Mouse (Mus musculus): ENCODE measurements around the gene Sap30. TPM values are rescaled to one million over a fixed set of nuclear protein-coding genes. Genes with fewer than 3 reads are reported as not detected.
"Not testable (repeated sequence)": the region's sequence is repeated elsewhere in the genome, so short reads cannot be mapped to it uniquely, and the experiment has no call there.

The Sap30 gene
- total RNA-seq, 2 experiments from 2014 or later = 11.7 to 14.2 TPM

DNA sequence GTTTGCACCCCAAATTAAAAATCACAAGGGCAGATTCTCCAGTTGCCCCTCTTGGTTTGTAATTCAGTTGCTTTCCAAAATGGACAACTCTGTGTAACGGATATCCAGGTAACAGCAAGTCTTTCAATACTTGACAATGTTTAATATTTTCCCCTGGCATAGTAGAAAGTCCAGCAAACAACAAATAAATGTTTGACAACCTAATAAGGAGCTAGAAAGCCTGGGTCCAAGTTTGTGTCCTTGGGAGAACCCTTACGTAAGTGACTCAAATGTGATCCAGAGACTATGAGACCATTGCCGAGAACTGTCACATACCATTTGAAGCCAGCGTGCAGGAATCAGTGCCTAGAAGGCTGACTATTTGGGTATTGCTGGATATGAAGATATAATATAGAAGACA lies 35.8 kb downstream of the Sap30 start:
- intact Hi-C loops (cut with DNase I) = no loop called here
- DNase-seq = no peak

DNA sequence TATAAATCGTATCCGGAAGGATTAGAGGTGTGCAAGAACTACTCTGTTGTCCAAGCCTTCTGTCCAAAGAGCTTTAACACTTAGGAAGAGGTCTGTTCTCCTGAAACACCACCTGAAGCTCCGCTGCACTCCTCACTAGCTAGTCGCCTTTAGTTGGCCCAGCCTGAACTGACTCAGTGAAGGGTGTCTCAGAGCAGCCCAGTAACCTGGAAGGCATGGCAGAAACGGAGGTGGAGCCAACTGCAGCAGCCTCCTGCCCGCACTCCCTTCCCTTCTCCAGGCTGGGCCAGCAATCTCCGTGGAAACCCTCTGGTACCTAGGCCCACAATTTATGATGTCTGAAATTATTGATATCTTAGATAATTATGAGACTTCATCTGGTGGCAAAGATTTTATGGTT lies 36.9 kb downstream of the Sap30 start:
- DNase-seq = no peak

DNA sequence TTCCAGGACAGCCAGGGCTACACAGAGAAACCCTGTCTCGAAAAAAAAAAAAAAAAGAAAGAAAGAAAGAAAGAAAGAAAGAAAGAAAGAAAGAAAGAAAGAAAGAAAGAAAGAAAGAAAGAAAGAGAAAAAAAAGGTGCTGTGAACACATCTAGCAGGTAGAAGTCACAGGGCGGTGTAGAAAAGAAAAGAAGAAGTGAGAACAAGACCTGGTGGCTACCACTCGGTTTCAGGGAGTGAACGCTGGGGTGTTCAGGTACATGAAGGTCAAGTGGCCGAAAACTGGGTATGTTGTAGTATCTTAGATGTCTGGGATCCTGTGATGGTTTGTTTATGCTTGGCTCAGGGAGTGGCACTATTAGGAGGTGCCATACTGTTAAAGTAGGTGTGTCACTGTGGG lies 41.8 kb downstream of the Sap30 start:
- DNase-seq; intact Hi-C loops (cut with DNase I): not testable (repeated sequence)

More for the DNA sequence above, 36.9 kb downstream of the Sap30 start:
- intact Hi-C loops (cut with DNase I) = no loop called here

GRCm38 (mm10) chr8:57443289-57443688 lies 44.4 kb downstream of the Sap30 start:
- intact Hi-C loops (cut with DNase I) = no loop called here
- no peak for DNase-seq

GRCm38 (mm10) chr8:57441556-57441955 lies 46.1 kb downstream of the Sap30 start:
- intact Hi-C loops (cut with DNase I) = no loop called here
- no peak for DNase-seq

DNA sequence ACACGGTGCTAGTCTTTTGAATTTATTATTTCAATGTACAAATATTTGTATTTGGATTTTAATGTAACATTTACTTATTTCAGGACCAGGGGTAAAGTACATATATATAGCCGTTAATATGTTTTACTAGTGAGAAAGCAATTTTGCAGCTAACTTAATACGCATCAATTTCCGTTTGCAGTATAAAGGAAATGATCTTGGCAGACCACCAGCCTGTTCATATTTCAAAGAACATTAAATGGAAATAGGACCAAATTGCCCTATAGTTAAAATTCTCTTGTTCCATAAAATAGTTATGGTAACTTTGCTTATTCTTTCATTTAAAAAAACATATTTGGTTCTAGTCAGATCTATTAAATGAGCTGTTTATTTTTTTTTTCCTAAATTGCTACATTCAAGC lies 46.5 kb downstream of the Sap30 start:
- intact Hi-C loops (cut with DNase I) = no loop called here

GRCm38 (mm10) chr8:57436437-57436796 lies 51.2 kb downstream of the Sap30 start:
- intact Hi-C loops (cut with DNase I) = no loop called here
- DNase-seq = no peak

More for the DNA sequence above, 46.5 kb downstream of the Sap30 start:
- no peak for DNase-seq

GRCm38 (mm10) chr8:57435768-57436436 lies 51.8 kb downstream of the Sap30 start:
- no peak for DNase-seq
- intact Hi-C loops (cut with DNase I) = no loop called here

DNA sequence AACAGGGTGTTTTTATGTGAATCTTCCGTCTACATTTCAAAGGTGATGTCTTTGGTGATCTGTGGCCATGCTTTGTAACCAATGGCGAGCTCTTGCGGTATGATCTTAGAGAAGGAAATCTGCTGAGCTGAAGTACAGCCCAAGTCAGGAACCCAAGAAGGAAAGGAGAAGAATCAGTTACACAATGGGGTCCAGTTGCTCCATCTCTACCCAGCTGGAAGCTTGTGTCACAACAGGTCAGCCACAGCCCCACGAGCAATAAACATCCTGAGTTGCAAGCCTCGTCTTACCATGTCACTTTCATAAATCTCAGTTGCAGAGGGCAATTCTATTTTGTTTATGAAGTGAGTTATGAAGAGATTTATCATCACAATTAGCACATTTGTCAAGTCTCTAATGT lies 54.9 kb downstream of the Sap30 start:
- intact Hi-C loops (cut with DNase I) = loop anchor here (5.0 kb wide), 2 partner anchors 34 to 359 kb away; no protein-coding TSS in a partner anchor
- no peak for DNase-seq

Other genes starting within 250 kb of the Sap30 start
- gene Hand2, start 166.9 kb downstream of the Sap30 start, total RNA-seq (2021) = not detected
- gene Scrg1, start 31.9 kb downstream of the Sap30 start, total RNA-seq (2021) = not detected
- gene Hmgb2, start 24.0 kb upstream of the Sap30 start, total RNA-seq (2021) = 1 to 10 TPM; 5.0 to 7.4 TPM
- 1 to 10 TPM; 2.3 to 3.3 TPM for gene Galnt7, start 165.2 kb upstream of the Sap30 start, total RNA-seq (2021)